Mouse (Mus musculus) granulocyte monocyte progenitor cell, adult 5-6 weeks (primary cell): ENCODE measurements around the gene Pus10. TPM values are rescaled to one million over a fixed set of nuclear protein-coding genes. Genes with fewer than 3 reads are reported as not detected.

Experiments
- ATAC-seq: replicated peaks from 2 replicates; pipeline ENCODE4 v1.8.0; 2016; ENCODE audit warnings: mild to moderate bottlenecking, moderate TSS enrichment, inconsistent platforms; ENCODE audit not compliant: poor library complexity, severe bottlenecking
- total RNA-seq, 2 experiments: library from RNA; stranded (forward) in 1 of 2; stranded (reverse) in 1 of 2; fragments of 200-712, 200-1000 nt in 1 of 2; fragments of >200 nt in 1 of 2; fragmentation: Nextera tagmentation in 1 of 2; gene quantifications; 2 replicates each; pipeline ENCODE4 v1.2.3; 2014 to 2017

Gene Pus10
- total RNA-seq, 2 experiments from 2014 or later = 48.5 to 69.6 TPM

- peak; percentile 78 for ATAC-seq
These were observed 22.6 kb downstream of the Pus10 start for GRCm38 (mm10) chr11:23688060-23688459.

- no peak for ATAC-seq
These were observed 27.8 kb downstream of the Pus10 start for GRCm38 (mm10) chr11:23693286-23693685.

GRCm38 (mm10) chr11:23695847-23696246 is 30.4 kb downstream of the Pus10 start:
- peak; percentile 78 for ATAC-seq

GRCm38 (mm10) chr11:23698526-23698925 is 33.1 kb downstream of the Pus10 start:
- ATAC-seq = no peak

GRCm38 (mm10) chr11:23699414-23700095 is 34.1 kb downstream of the Pus10 start:
- peak; percentile 65 for ATAC-seq

- no peak for ATAC-seq
These were observed 36.4 kb downstream of the Pus10 start for GRCm38 (mm10) chr11:23701831-23702230.

- no peak for ATAC-seq
These were observed 39.3 kb downstream of the Pus10 start for GRCm38 (mm10) chr11:23704604-23705294.

GRCm38 (mm10) chr11:23712299-23712698 is 46.8 kb downstream of the Pus10 start:
- no peak for ATAC-seq

- ATAC-seq = no peak
These were observed 53.4 kb downstream of the Pus10 start for GRCm38 (mm10) chr11:23718856-23719255.

GRCm38 (mm10) chr11:23719825-23720224 is 54.4 kb downstream of the Pus10 start:
- no peak for ATAC-seq

GRCm38 (mm10) chr11:23722326-23722725 is 56.9 kb downstream of the Pus10 start:
- ATAC-seq = no peak

GRCm38 (mm10) chr11:23725850-23726249 is 60.4 kb downstream of the Pus10 start:
- ATAC-seq = no peak

GRCm38 (mm10) chr11:23726441-23726840 is 61.0 kb downstream of the Pus10 start:
- no peak for ATAC-seq

GRCm38 (mm10) chr11:23728186-23728585 is 62.7 kb downstream of the Pus10 start:
- no peak for ATAC-seq

- no peak for ATAC-seq
These were observed 64.6 kb downstream of the Pus10 start for GRCm38 (mm10) chr11:23730120-23730519.

- ATAC-seq = no peak
These were observed 67.4 kb downstream of the Pus10 start for GRCm38 (mm10) chr11:23732840-23733239.

- no peak for ATAC-seq
These were observed 69.3 kb downstream of the Pus10 start for GRCm38 (mm10) chr11:23734749-23735286.

- no peak for ATAC-seq
These were observed 70.5 kb downstream of the Pus10 start for GRCm38 (mm10) chr11:23735820-23736470.

GRCm38 (mm10) chr11:23740895-23741294 is 75.4 kb downstream of the Pus10 start:
- no peak for ATAC-seq

- ATAC-seq = no peak
These were observed 75.9 kb downstream of the Pus10 start for GRCm38 (mm10) chr11:23741386-23741785.

- no peak for ATAC-seq
These were observed 78.9 kb downstream of the Pus10 start for GRCm38 (mm10) chr11:23744352-23744751.
